Mouse (Mus musculus) heart, embryonic 15.5 days (tissue): ENCODE data around the gene Taar4. TPM values are rescaled to one million over a fixed set of nuclear protein-coding genes. Genes with fewer than 3 reads are reported as not detected.

Source experiments
- ATAC-seq: fragments of 200-750 bp; cut with Nextera tagmentation; replicated peaks from 2 replicates; pipeline ENCODE4 v1.8.0; 2017; ENCODE audit warnings: low read depth, moderate TSS enrichment; ENCODE audit not compliant: insufficient number of reproducible peaks, insufficient read depth, low FRiP score
- H3K27ac ChIP-seq: fragments of 300-500 bp; sonication (generic); 2 replicates; pipeline ENCODE4 v1.5.1; 2015; ENCODE audit warnings: mild to moderate bottlenecking, inconsistent platforms
- H3K27me3 ChIP-seq: fragments of 300-500 bp; sonication (generic); 2 replicates; pipeline ENCODE4 v1.6.1; 2015; ENCODE audit warnings: inconsistent platforms
- H3K36me3 ChIP-seq: fragments of 300-500 bp; sonication (generic); 2 replicates; pipeline ENCODE4 v1.6.1; 2015; ENCODE audit warnings: mild to moderate bottlenecking, inconsistent platforms
- H3K4me1 ChIP-seq: fragments of 300-500 bp; sonication (generic); replicated peaks from 2 replicates; pipeline ENCODE4 v1.6.1; 2015; ENCODE audit warnings: inconsistent platforms
- H3K4me2 ChIP-seq: fragments of 300-500 bp; sonication (generic); 2 replicates; pipeline ENCODE4 v1.6.1; 2015; ENCODE audit warnings: inconsistent platforms, mild to moderate bottlenecking, moderate library complexity
- H3K4me3 ChIP-seq: fragments of 300-500 bp; sonication (generic); 2 replicates; pipeline ENCODE4 v1.5.1; 2015; ENCODE audit warnings: mild to moderate bottlenecking, inconsistent platforms
- H3K9ac ChIP-seq: fragments of 300-500 bp; sonication (generic); 2 replicates; pipeline ENCODE4 v1.6.1; 2015; ENCODE audit warnings: mild to moderate bottlenecking, inconsistent platforms
- H3K9me3 ChIP-seq: fragments of 300-500 bp; sonication (generic); replicated peaks from 2 replicates; pipeline ENCODE4 v1.6.1; 2016; ENCODE audit warnings: inconsistent platforms
- WGBS: fragments of 180-500 bp; shearing (Covaris S2); methylation state at CpG from one replicate; pipeline ENCODE4 v1.1.7; 2015; ENCODE audit warnings: mixed read lengths; 5-methylcytosine and 5-hydroxymethylcytosine counted together
- polyA plus RNA-seq: library from polyadenylated mRNA; unstranded; fragments of >200 nt; fragmentation: Nextera tagmentation; extraction: Ambion mirVana; gene quantifications from 2 replicates; pipeline ENCODE4 v1.2.1, GENCODE M21; 2015

The Taar4 gene
- polyA plus RNA-seq, 1 experiment from 2014 or later = not detected

DNA sequence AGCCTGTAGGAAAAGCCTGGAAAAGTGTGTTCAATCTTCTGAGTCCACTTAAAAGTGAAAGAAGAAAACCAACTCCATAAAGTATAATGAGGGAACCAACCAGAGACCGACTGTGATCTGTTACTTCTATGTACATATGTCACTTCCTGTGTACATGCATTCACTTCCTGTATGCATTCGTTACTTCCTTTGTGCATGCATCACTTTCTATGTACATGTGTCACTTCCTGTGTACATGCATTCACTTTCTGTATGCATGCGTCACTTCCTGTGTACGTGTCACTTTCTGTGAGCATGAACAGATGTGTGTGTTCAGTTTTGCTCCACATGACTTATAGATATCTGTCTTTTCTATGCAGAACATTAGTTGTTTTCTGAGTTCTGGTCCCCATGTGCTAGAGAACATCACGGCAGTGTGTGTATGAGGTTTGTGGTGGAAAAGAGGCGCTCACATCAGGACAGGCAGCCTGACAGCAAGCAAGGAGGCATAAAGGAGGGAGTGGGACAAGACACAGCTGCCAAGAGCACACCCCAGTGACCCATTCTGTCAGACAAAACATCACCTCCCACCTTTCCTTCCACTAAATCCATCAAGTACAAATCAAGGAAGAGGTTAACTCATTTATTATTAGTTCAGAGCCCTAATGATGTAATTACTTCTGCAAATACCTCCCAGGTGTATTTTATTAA is 4.8 kb downstream of the Taar4 start:
- ATAC-seq = no peak
- no peak overlapping the region for H3K4me2 ChIP-seq

DNA sequence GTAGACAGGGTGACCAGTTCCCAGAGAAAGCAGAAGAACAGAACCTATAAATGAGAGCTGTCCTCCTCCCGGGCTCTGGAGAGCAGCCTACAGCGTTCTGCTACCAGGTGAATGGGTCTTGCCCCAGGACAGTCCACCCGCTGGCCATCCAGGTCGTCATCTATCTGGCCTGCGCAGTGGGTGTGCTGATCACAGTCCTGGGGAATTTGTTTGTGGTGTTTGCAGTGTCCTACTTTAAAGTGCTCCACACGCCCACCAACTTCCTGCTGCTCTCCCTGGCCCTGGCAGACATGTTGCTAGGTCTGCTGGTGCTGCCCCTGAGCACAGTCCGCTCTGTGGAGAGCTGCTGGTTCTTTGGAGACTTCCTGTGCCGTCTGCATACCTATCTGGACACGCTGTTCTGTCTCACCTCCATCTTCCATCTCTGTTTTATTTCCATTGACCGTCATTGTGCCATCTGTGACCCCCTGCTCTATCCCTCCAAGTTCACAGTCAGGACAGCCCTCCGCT is 10.4 kb downstream of the Taar4 start, which contains the start of gene Taar5:
Gene Taar5, plus strand, starts transcription at position 51 of the 510 bp plus-strand sequence.
- Histone ChIP-seq H3K4me2 (no peak within 1 kb of the TSS), H3K27me3 (no peaks in the 10 kb centered on the region), H3K4me1 (no peaks in the 10 kb centered on the region), H3K9me3 (no peaks in the 10 kb centered on the region), H3K4me3 (no peak within 1 kb of the TSS), H3K27ac (no peak within 1 kb of the TSS), H3K36me3 (no peaks in the 10 kb centered on the region), H3K9ac (no peak within 1 kb of the TSS)
- ATAC-seq = no peak
- 83% methylated on average over 11 of the region's 11 CpGs for WGBS

More for the DNA sequence above, 4.8 kb downstream of the Taar4 start:
- H3K9me3 ChIP-seq = no peaks in the 10 kb centered on the region
- H3K9ac ChIP-seq = no peak overlapping the region
- H3K27ac ChIP-seq = no peak overlapping the region
- H3K4me1 ChIP-seq = no peaks in the 10 kb centered on the region
- WGBS = 78% methylated on average over 6 of the region's 6 CpGs
- no peak overlapping the region for H3K4me3 ChIP-seq
- no peaks in the 10 kb centered on the region for H3K27me3 ChIP-seq
- no peaks in the 10 kb centered on the region for H3K36me3 ChIP-seq

DNA sequence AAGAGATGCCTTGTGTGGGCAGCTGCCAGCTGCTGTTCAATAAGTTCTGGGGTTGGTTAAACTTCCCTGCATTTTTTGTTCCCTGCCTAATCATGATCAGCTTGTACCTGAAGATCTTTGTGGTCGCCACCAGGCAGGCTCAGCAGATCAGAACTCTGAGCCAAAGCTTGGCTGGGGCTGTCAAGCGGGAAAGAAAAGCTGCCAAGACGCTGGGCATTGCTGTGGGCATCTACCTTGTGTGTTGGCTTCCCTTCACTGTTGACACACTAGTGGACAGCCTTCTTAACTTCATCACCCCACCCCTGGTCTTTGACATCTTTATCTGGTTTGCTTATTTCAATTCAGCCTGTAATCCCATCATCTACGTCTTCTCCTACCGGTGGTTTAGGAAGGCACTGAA is 11.0 kb downstream of the Taar4 start:
- no peak for ATAC-seq
- Histone ChIP-seq H3K9me3 (no peaks in the 10 kb centered on the region), H3K4me1 (no peaks in the 10 kb centered on the region), H3K4me2 (no peak overlapping the region), H3K27ac (no peak overlapping the region), H3K9ac (no peak overlapping the region), H3K4me3 (no peak overlapping the region), H3K36me3 (no peaks in the 10 kb centered on the region), H3K27me3 (no peaks in the 10 kb centered on the region)
- 77% methylated on average over 5 of the region's 5 CpGs for WGBS

DNA sequence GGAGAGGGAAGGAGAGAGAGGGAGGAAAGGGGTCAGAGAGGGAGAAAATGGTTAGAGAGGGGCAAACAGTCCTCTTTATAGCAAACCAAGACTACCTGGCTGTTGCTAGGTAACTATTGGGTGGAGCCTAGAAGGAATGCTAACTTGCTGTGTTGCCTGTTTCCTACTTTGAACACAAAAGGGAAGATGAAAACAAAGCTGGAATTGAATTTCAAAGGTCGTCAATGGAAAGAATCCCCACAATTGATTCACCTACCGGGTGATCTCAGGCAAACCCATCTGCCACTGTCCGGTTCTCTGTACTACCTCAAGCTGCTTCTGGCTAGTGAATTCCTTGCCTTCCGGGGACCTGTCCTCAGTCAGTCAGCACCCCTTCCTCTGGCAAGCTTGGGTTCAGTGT is 17.7 kb downstream of the Taar4 start:
- Histone ChIP-seq H3K4me3 (no peak overlapping the region), H3K27ac (no peak overlapping the region), H3K27me3 (no peaks in the 10 kb centered on the region), H3K9ac (no peak overlapping the region), H3K9me3 (no peaks in the 10 kb centered on the region), H3K4me1 (no peaks in the 10 kb centered on the region), H3K36me3 (no peaks in the 10 kb centered on the region), H3K4me2 (no peak overlapping the region)
- no peak for ATAC-seq
- 58% methylated on average over 4 of the region's 4 CpGs for WGBS

DNA sequence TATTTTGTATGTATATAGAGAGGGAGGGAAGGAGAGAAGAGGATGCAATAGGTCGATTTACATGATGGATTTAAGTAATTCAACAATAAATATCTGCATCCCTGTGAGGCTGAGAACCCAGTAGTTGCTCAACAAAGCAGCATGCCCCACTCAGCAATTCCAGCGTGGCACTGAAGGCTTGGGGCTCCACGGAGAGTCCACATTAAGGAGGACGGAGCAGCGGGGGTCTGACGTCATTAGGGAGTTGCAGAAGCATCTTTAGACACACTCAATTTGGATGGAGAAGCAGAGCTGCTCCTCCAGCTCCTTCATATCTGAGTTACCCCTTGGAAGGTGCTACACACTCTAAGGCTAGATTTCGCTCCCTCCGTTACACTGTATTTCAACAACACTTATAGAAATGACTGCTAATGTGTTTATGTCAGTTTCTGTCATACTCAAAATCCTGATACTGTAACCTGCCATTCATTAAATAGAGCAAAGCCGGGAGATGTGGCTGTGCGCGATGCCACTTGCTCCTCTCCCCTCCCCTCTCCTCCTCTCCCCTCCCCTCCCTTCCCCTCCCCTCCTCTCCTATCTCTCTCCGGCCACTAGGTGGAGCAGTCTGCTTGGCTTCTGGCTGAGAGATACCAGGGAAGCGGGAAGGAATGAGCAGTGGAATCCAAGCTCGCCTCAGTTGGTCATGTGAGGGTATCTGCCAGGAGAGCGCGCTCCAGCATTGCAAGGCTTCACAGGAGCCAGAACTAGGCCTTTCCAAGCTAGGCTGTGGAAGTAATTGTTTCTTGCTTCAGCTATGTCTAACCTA is 18.8 kb downstream of the Taar4 start:
- 41% methylated on average over 16 of the region's 16 CpGs for WGBS
- no peak for ATAC-seq

DNA sequence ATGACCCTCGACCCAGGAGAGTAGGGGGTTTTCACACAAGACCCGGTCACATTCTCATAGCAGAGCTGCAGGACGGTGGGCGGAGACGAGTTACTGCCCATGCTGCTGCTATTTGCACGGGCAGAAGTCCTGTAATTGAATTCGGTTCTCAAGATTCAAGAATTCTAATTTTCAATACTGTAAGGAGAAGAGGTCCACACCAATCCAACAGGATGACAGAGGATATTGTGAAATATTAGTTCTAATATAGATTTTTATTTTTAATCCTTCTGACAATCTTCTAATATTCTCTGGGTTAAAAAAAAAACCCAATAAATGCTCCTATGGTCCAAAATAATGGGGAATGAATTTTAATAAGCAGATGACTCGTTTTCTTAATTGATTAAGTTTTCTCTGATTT is 25.3 kb downstream of the Taar4 start, which contains the start of gene Taar6:
Gene Taar6, minus strand, starts transcription at position 101 of the 400 bp plus-strand sequence.
- no peak for ATAC-seq
- 70% methylated on average over 8 of the region's 8 CpGs for WGBS
- H3K27ac ChIP-seq = no peak within 1 kb of the TSS
- no peak within 1 kb of the TSS for H3K4me2 ChIP-seq
- H3K4me3 ChIP-seq = no peak within 1 kb of the TSS
- no peaks in the 10 kb centered on the region for H3K27me3 ChIP-seq
- no peaks in the 10 kb centered on the region for H3K4me1 ChIP-seq
- no peaks in the 10 kb centered on the region for H3K9me3 ChIP-seq
- H3K9ac ChIP-seq = no peak within 1 kb of the TSS
- no peaks in the 10 kb centered on the region for H3K36me3 ChIP-seq

More for the DNA sequence above, 18.8 kb downstream of the Taar4 start:
- Histone ChIP-seq H3K4me3 (no peak overlapping the region), H3K9ac (no peak overlapping the region), H3K27ac (no peak overlapping the region), H3K36me3 (no peaks in the 10 kb centered on the region), H3K9me3 (no peaks in the 10 kb centered on the region), H3K27me3 (no peaks in the 10 kb centered on the region), H3K4me1 (no peaks in the 10 kb centered on the region), H3K4me2 (no peak overlapping the region)

DNA sequence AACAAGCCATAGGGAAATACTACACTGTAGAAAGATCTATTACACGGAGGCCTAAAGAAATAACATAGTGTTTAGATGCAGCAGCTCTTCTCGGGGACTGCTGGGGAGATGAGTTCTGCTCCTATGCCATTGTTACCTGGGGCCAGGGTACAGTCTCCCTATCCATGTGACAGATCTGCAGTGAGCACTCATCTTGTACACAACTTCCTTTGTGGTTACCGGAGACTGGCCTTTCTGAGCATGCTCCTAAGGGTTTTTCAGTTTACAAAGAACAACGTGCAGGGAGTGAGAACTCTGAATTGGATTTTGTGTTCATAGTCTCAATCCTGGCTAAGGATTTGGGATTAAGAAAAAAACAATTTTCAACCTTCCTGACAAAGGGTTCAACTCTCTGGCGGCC is 26.1 kb downstream of the Taar4 start:
- 76% methylated on average over 5 of the region's 5 CpGs for WGBS

DNA sequence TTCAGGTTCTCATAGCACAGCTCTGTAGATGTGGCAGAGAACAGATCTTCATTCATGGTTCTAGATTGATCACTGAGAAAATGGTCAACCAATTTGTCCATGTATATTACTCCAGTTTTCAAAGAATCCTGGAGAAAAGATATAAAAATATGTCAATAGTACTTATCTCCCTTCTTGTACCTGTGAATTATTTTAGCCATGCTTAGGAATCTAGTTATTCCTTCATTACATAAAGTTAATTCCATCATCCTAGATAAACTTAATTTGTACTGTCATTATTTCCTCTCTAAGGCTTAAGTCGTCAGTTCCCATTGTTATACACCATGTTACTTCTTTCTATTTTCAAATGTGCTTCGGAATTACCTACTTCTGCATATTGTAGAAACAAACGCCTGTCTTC is 33.1 kb downstream of the Taar4 start, which contains the start of gene Taar7a:
Gene Taar7a, minus strand, starts transcription at position 101 of the 400 bp plus-strand sequence.
- Histone ChIP-seq H3K27me3 (no peaks in the 10 kb centered on the region), H3K9me3 (no peaks in the 10 kb centered on the region), H3K4me1 (no peaks in the 10 kb centered on the region), H3K36me3 (no peaks in the 10 kb centered on the region), H3K9ac (no peak within 1 kb of the TSS), H3K27ac (no peak within 1 kb of the TSS), H3K4me3 (no peak within 1 kb of the TSS), H3K4me2 (no peak within 1 kb of the TSS)
- ATAC-seq = no peak
- WGBS = 84% methylated on average over 3 of the region's 3 CpGs

More for the DNA sequence above, 26.1 kb downstream of the Taar4 start:
- H3K36me3 ChIP-seq = no peaks in the 10 kb centered on the region
- no peak overlapping the region for H3K4me2 ChIP-seq
- no peak for ATAC-seq
- no peaks in the 10 kb centered on the region for H3K4me1 ChIP-seq
- no peak overlapping the region for H3K27ac ChIP-seq
- H3K4me3 ChIP-seq = no peak overlapping the region
- H3K9me3 ChIP-seq = no peaks in the 10 kb centered on the region
- no peak overlapping the region for H3K9ac ChIP-seq
- H3K27me3 ChIP-seq = no peaks in the 10 kb centered on the region

DNA sequence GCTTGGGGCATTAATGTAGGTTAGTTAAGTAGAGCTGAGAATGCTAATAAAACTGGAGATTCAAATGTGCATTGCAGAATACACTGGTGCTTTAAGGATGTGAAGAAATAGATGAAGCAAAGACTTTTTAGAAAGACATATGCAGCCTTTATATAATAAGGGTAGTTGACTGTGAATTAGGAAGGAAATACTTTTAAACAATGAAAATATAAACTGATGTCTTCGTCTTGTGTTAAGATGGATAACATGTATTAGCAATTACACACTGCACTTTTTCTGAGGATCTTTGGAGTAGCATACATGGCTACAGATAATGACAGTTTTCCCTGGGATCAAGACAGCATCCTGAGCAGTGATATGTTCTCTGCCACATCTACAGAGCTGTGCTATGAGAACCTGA is 39.3 kb downstream of the Taar4 start, which contains the start of gene Taar7b:
Gene Taar7b, plus strand, starts transcription at position 301 of the 400 bp plus-strand sequence.
- Histone ChIP-seq H3K27me3 (no peaks in the 10 kb centered on the region), H3K9ac (no peak within 1 kb of the TSS), H3K9me3 (no peaks in the 10 kb centered on the region), H3K27ac (no peak within 1 kb of the TSS), H3K4me3 (no peak within 1 kb of the TSS), H3K4me2 (no peak within 1 kb of the TSS), H3K4me1 (no peaks in the 10 kb centered on the region), H3K36me3 (no peaks in the 10 kb centered on the region)
- whole genome bisulfite sequencing = 70% methylated on average over 1 of the region's 1 CpGs
- ATAC-seq = no peak

DNA sequence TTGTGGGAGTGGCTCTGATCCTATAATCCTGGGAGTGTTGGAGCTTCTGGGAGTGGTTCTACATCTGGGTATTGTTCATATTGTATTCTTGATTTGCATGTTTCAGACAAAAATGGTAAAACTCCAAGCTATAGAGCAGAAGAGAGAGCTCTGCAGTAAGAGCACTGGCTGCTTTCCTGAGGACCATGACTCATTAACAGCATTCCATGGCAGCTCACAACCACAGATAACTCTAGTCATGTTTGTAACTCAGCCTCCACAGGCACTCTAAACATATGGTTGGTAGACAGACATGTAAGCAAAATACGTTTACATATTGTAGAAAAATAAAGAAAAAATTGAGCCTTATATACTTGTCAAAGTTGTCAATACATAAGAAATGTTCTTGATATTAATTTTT is 46.1 kb downstream of the Taar4 start:
- ATAC-seq = no peak

DNA sequence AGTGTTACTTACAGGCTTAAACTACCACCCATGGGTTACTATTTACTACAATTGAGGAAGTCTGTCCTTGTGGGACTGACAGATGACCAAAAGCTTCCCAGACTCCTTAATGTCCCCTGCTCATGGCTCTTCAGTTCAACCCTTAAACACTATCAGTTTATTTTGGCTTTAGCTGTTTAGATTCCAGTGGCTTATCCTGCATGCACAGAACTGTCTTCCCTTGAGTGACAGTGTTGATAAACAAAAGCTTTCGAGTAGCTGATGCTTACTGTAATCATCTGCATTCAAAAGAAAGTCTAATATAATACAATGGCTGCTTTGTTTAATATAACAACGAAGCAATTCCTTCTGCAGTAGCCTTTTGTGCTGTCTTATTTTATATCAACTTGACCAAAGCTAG is 46.7 kb downstream of the Taar4 start:
- no peaks in the 10 kb centered on the region for H3K27me3 ChIP-seq
- ATAC-seq = no peak
- H3K36me3 ChIP-seq = no peaks in the 10 kb centered on the region
- WGBS = 40% methylated on average over 2 of the region's 2 CpGs
- no peak overlapping the region for H3K4me2 ChIP-seq
- H3K4me3 ChIP-seq = no peak overlapping the region
- H3K9me3 ChIP-seq = no peaks in the 10 kb centered on the region
- no peak overlapping the region for H3K9ac ChIP-seq
- no peaks in the 10 kb centered on the region for H3K4me1 ChIP-seq
- H3K27ac ChIP-seq = no peak overlapping the region

More for the DNA sequence above, 46.1 kb downstream of the Taar4 start:
- WGBS = 49% methylated on average over 1 of the region's 1 CpGs
- H3K4me1 ChIP-seq = no peaks in the 10 kb centered on the region
- H3K9me3 ChIP-seq = no peaks in the 10 kb centered on the region
- no peak overlapping the region for H3K9ac ChIP-seq
- H3K27me3 ChIP-seq = no peaks in the 10 kb centered on the region
- no peaks in the 10 kb centered on the region for H3K36me3 ChIP-seq
- no peak overlapping the region for H3K4me3 ChIP-seq
- no peak overlapping the region for H3K27ac ChIP-seq
- H3K4me2 ChIP-seq = no peak overlapping the region
